Mouse (Mus musculus): Measurements from ENCODE around the gene Gtf2b.
A peak's percentile ranks its signal among the peaks of the same experiment; 100 is the strongest.

Gtf2b gene

GRCm38 (mm10) chr3:142764995-142765777, at the start of gene Gtf2b:
Gtf2b (plus strand) TSS chr3:142765045.
- peak; percentile 94 to 96 for DNase-seq

GRCm38 (mm10) chr3:142725481-142725880, 39.4 kb upstream of the Gtf2b start:
- DNase-seq: no peak

GRCm38 (mm10) chr3:142725969-142726672, 38.7 kb upstream of the Gtf2b start:
- no peak for DNase-seq

- no peak for DNase-seq
Observed at GRCm38 (mm10) chr3:142734291-142734690, 30.6 kb upstream of the Gtf2b start.

- no peak for DNase-seq
Observed at GRCm38 (mm10) chr3:142740896-142741295, 23.9 kb upstream of the Gtf2b start.

GRCm38 (mm10) chr3:142743973-142744898, 20.6 kb upstream of the Gtf2b start:
- DNase-seq: peak; percentile 47 to 80

GRCm38 (mm10) chr3:142745076-142745475, 19.8 kb upstream of the Gtf2b start:
- DNase-seq: no peak

- peak; percentile 53 to 76 for DNase-seq
Observed at GRCm38 (mm10) chr3:142747673-142748072, 17.2 kb upstream of the Gtf2b start.

- DNase-seq: no peak
Observed at GRCm38 (mm10) chr3:142749131-142749530, 15.7 kb upstream of the Gtf2b start.

GRCm38 (mm10) chr3:142755132-142755867, 9.5 kb upstream of the Gtf2b start:
- no peak for DNase-seq

GRCm38 (mm10) chr3:142757841-142758240, 7.0 kb upstream of the Gtf2b start:
- no peak for DNase-seq

GRCm38 (mm10) chr3:142758593-142758992, 6.3 kb upstream of the Gtf2b start:
- DNase-seq: no peak

- no peak for DNase-seq
Observed at GRCm38 (mm10) chr3:142760356-142760755, 4.5 kb upstream of the Gtf2b start.

- no peak for DNase-seq
Observed at GRCm38 (mm10) chr3:142765778-142766165, 927 bp downstream of the Gtf2b start.

GRCm38 (mm10) chr3:142768498-142768897, 3.7 kb downstream of the Gtf2b start:
- DNase-seq: no peak

- no peak for DNase-seq
Observed at GRCm38 (mm10) chr3:142770518-142770917, 5.7 kb downstream of the Gtf2b start.

- no peak for DNase-seq
Observed at GRCm38 (mm10) chr3:142773538-142774191, 8.8 kb downstream of the Gtf2b start.

- DNase-seq: no peak
Observed at GRCm38 (mm10) chr3:142777227-142777626, 12.4 kb downstream of the Gtf2b start.

GRCm38 (mm10) chr3:142786423-142787072, 21.7 kb downstream of the Gtf2b start:
- no peak for DNase-seq

- DNase-seq: no peak
Observed at GRCm38 (mm10) chr3:142795587-142795986, 30.7 kb downstream of the Gtf2b start.

GRCm38 (mm10) chr3:142811582-142811981, 46.7 kb downstream of the Gtf2b start:
- no peak for DNase-seq
